Mouse (Mus musculus) lung, embryonic 16.5 days (tissue): ENCODE results near the gene 6030445D17Rik. TPM values are rescaled to one million over a fixed set of nuclear protein-coding genes. Genes with fewer than 3 reads are reported as not detected.
A peak's percentile ranks its signal among the peaks of the same experiment; 100 is the strongest.

Experiments
- ATAC-seq: fragments of 200-750 bp; cut with Nextera tagmentation; 2 replicates; pipeline ENCODE4 v1.8.0; 2017; ENCODE audit warnings: low read depth, mild to moderate bottlenecking, moderate library complexity
- H3K27ac ChIP-seq: fragments of 300-500 bp; sonication (generic); 2 replicates; pipeline ENCODE4 v1.5.1; 2014; ENCODE audit warnings: mild to moderate bottlenecking, control low read depth, low read length
- H3K27me3 ChIP-seq: fragments of 300-500 bp; sonication (generic); 2 replicates; pipeline ENCODE4 v1.6.1; 2014; ENCODE audit warnings: low read depth, low read length, mixed read lengths; ENCODE audit not compliant: control insufficient read depth, insufficient read depth
- H3K36me3 ChIP-seq: fragments of 300-500 bp; sonication (generic); 2 replicates; pipeline ENCODE4 v1.6.1; 2014; ENCODE audit warnings: low read length; ENCODE audit not compliant: control insufficient read depth, insufficient read depth
- H3K4me1 ChIP-seq: fragments of 300-500 bp; sonication (generic); replicated peaks from 2 replicates; pipeline ENCODE4 v1.6.1; 2014; ENCODE audit warnings: low read length, mixed read lengths; ENCODE audit not compliant: control insufficient read depth, insufficient read depth
- H3K4me2 ChIP-seq: fragments of 300-500 bp; sonication (generic); 2 replicates; pipeline ENCODE4 v1.6.1; 2014; ENCODE audit warnings: low read depth, low read length, control low read depth
- H3K4me3 ChIP-seq: fragments of 300-500 bp; sonication (generic); 2 replicates; pipeline ENCODE4 v1.5.1; 2014; ENCODE audit warnings: mild to moderate bottlenecking, low read length, control low read depth
- H3K9ac ChIP-seq: fragments of 300-500 bp; sonication (generic); 2 replicates; pipeline ENCODE4 v1.6.1; 2014; ENCODE audit warnings: low read length, control low read depth
- H3K9me3 ChIP-seq: fragments of 300-500 bp; sonication (generic); 2 replicates; pipeline ENCODE4 v1.6.1; 2016; ENCODE audit warnings: low read length; ENCODE audit not compliant: control insufficient read depth
- WGBS: fragments of 180-500 bp; shearing (Covaris S2); extraction: QIAGEN DNeasy Blood & Tissue Kit; methylation state at CpG from one replicate; pipeline ENCODE4 v1.1.7; 2014; 5-methylcytosine and 5-hydroxymethylcytosine counted together
- polyA plus RNA-seq: library from polyadenylated mRNA; unstranded; fragments of >200 nt; fragmentation: Nextera tagmentation; extraction: Ambion mirVana; gene quantifications from 2 replicates; pipeline ENCODE4 v1.2.1, GENCODE M21; 2015

The 6030445D17Rik gene
- polyA plus RNA-seq, 1 experiment from 2014 or later = 0.23 TPM

- H3K27me3 ChIP-seq = no peaks in the 10 kb centered on the region
- no peaks in the 10 kb centered on the region for H3K36me3 ChIP-seq
- no peak overlapping the region for H3K4me3 ChIP-seq
- H3K4me2 ChIP-seq = no peak overlapping the region
- WGBS = 61% methylated on average over 5 of the region's 5 CpGs
- peaks cover 4% of the 10 kb centered on the region; the same call in 1 of the 2 replicates for H3K4me1 ChIP-seq
- ATAC-seq = no peak
- H3K9ac ChIP-seq = no peak overlapping the region
- no peak overlapping the region for H3K27ac ChIP-seq
- no peaks in the 10 kb centered on the region for H3K9me3 ChIP-seq
Measured at GRCm38 (mm10) chr4:136452792-136453191, 9.3 kb upstream of the 6030445D17Rik start.

- H3K27me3 ChIP-seq = no peaks in the 10 kb centered on the region
- peak overlapping the region; percentile 34 for H3K4me3 ChIP-seq
- no peak overlapping the region for H3K27ac ChIP-seq
- peaks cover 4% of the 10 kb centered on the region; the same call in 1 of the 2 replicates for H3K4me1 ChIP-seq
- H3K4me2 ChIP-seq = peak overlapping the region; percentile 58
- under 1% methylated on average over 9 of the region's 10 CpGs for WGBS
- H3K9ac ChIP-seq = peak overlapping the region; percentile 36; the same call in 1 of the 2 replicates
- H3K36me3 ChIP-seq = no peaks in the 10 kb centered on the region
- H3K9me3 ChIP-seq = no peaks in the 10 kb centered on the region
- peak; percentile 61 for ATAC-seq
Measured at GRCm38 (mm10) chr4:136454850-136455260, 7.2 kb upstream of the 6030445D17Rik start.

GRCm38 (mm10) chr4:136456516-136457218, 5.4 kb upstream of the 6030445D17Rik start:
- H3K27me3 ChIP-seq = no peaks in the 10 kb centered on the region
- H3K36me3 ChIP-seq = no peaks in the 10 kb centered on the region
- no peak overlapping the region for H3K4me2 ChIP-seq
- WGBS = 87% methylated on average over 6 of the region's 6 CpGs
- no peak overlapping the region for H3K27ac ChIP-seq
- ATAC-seq = no peak
- H3K4me1 ChIP-seq = peaks cover 4% of the 10 kb centered on the region; the same call in 1 of the 2 replicates
- H3K9me3 ChIP-seq = no peaks in the 10 kb centered on the region
- no peak overlapping the region for H3K4me3 ChIP-seq
- H3K9ac ChIP-seq = no peak overlapping the region

- Histone ChIP-seq H3K4me3 (no peak overlapping the region), H3K36me3 (no peaks in the 10 kb centered on the region), H3K27ac (no peak overlapping the region), H3K4me2 (no peak overlapping the region), H3K4me1 (peaks cover 12% of the 10 kb centered on the region; the same call in 1 of the 2 replicates), H3K27me3 (peaks cover 2% of the 10 kb centered on the region; the same call in 1 of the 2 replicates), H3K9me3 (no peaks in the 10 kb centered on the region), H3K9ac (no peak overlapping the region)
- ATAC-seq = no peak
- WGBS = 76% methylated on average over 7 of the region's 7 CpGs
Measured at GRCm38 (mm10) chr4:136458276-136458675, 3.8 kb upstream of the 6030445D17Rik start.

- WGBS = 69% methylated on average over 12 of the region's 12 CpGs
- no peak overlapping the region for H3K4me2 ChIP-seq
Measured at GRCm38 (mm10) chr4:136459210-136459609, 2.8 kb upstream of the 6030445D17Rik start.

GRCm38 (mm10) chr4:136461206-136461605, 844 bp upstream of the 6030445D17Rik start:
- H3K9me3 ChIP-seq = no peaks in the 10 kb centered on the region
- WGBS = 51% methylated on average over 4 of the region's 4 CpGs
- H3K27ac ChIP-seq = no peak overlapping the region
- peaks cover 15% of the 10 kb centered on the region for H3K27me3 ChIP-seq
- H3K4me3 ChIP-seq = no peak overlapping the region
- H3K4me2 ChIP-seq = no peak overlapping the region
- peaks cover 14% of the 10 kb centered on the region; the same call in 1 of the 2 replicates for H3K4me1 ChIP-seq
- no peak for ATAC-seq
- H3K9ac ChIP-seq = no peak overlapping the region
- no peaks in the 10 kb centered on the region for H3K36me3 ChIP-seq

More at GRCm38 (mm10) chr4:136459210-136459609, 2.8 kb upstream of the 6030445D17Rik start:
- Histone ChIP-seq H3K4me3 (no peak overlapping the region), H3K27ac (peak overlapping the region; percentile 41), H3K36me3 (no peaks in the 10 kb centered on the region), H3K9me3 (no peaks in the 10 kb centered on the region), H3K4me1 (peaks cover 12% of the 10 kb centered on the region; the same call in 1 of the 2 replicates), H3K27me3 (peaks cover 12% of the 10 kb centered on the region), H3K9ac (no peak overlapping the region)
- no peak for ATAC-seq

- no peak for ATAC-seq
Measured at GRCm38 (mm10) chr4:136461761-136462085, 327 bp upstream of the 6030445D17Rik start.

GRCm38 (mm10) chr4:136462839-136463178, 759 bp downstream of the 6030445D17Rik start:
- Histone ChIP-seq H3K9me3 (no peaks in the 10 kb centered on the region), H3K27ac (peak overlapping the region; percentile 85), H3K27me3 (peaks cover 15% of the 10 kb centered on the region), H3K4me2 (peak overlapping the region; percentile 98), H3K9ac (peak overlapping the region; percentile 81), H3K4me1 (peaks cover 15% of the 10 kb centered on the region; the same call in 1 of the 2 replicates), H3K36me3 (no peaks in the 10 kb centered on the region), H3K4me3 (peak overlapping the region; percentile 71)
- 1% methylated on average over 8 of the region's 8 CpGs for WGBS
- ATAC-seq = peak; percentile 72

More at GRCm38 (mm10) chr4:136461761-136462085, 327 bp upstream of the 6030445D17Rik start:
- H3K4me2 ChIP-seq = peak overlapping the region; percentile 98
- H3K9me3 ChIP-seq = no peaks in the 10 kb centered on the region
- peaks cover 15% of the 10 kb centered on the region; the same call in 1 of the 2 replicates for H3K4me1 ChIP-seq
- H3K9ac ChIP-seq = peak overlapping the region; percentile 81
- peak overlapping the region; percentile 71 for H3K4me3 ChIP-seq
- 16% methylated on average over 6 of the region's 6 CpGs for WGBS
- no peaks in the 10 kb centered on the region for H3K36me3 ChIP-seq
- H3K27me3 ChIP-seq = peaks cover 15% of the 10 kb centered on the region
- H3K27ac ChIP-seq = peak overlapping the region; percentile 31

- no peak for ATAC-seq
- no peaks in the 10 kb centered on the region for H3K9me3 ChIP-seq
- WGBS = 33% methylated on average over 9 of the region's 9 CpGs
- peak overlapping the region; percentile 81 for H3K9ac ChIP-seq
- H3K27me3 ChIP-seq = peaks cover 15% of the 10 kb centered on the region
- H3K4me2 ChIP-seq = peak overlapping the region; percentile 98
- peak overlapping the region; percentile 71 for H3K4me3 ChIP-seq
- no peaks in the 10 kb centered on the region for H3K36me3 ChIP-seq
- peaks cover 15% of the 10 kb centered on the region; the same call in 1 of the 2 replicates for H3K4me1 ChIP-seq
- no peak overlapping the region for H3K27ac ChIP-seq
Measured at GRCm38 (mm10) chr4:136463436-136463835, 1.4 kb downstream of the 6030445D17Rik start.
